In the genomic region with DNA sequence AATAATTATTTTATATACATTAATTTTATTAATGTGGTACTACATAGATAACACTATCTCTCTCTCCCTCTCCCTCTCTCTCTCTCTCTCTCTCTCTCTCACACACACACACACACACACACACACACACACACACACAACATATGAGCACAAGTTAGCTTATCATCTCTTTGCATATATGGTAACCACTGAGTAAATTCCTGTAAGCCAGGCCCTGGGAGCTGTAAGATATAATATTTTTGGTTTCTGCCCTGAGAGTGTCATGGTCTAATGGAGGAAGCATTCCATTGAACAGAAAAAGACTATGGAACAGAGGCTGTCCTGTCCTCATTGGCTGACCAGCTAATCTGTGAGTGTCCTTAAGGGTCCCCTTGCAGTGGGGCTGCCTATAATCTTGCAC, we compare ENCODE assay signal across 19 mouse cellular contexts.
"Had no signal": no experiment of that assay in that cellular context is flagged by ENCODE, and none has a peak within 500 bp of the region (broad histone marks: within the 10 kb centered on the region; RNA-seq: fewer than 3 reads in every experiment).

No protein-coding gene starts in this region.

- H3K4me3 ChIP-seq: layer of hippocampus, adult 2 months; left cerebral cortex, adult 2 months; limb, embryonic 12.5 days; lung, embryonic 15.5 days; midbrain, embryonic 10.5 days; midbrain, embryonic 13.5 days; myocyte; neural tube, embryonic 13.5 days had no signal

- H3K36me3 ChIP-seq: limb, embryonic 12.5 days; lung, embryonic 15.5 days; midbrain, embryonic 10.5 days; midbrain, embryonic 13.5 days; neural tube, embryonic 13.5 days had no signal

- H3K27me3 ChIP-seq: limb, embryonic 12.5 days; lung, embryonic 15.5 days; midbrain, embryonic 13.5 days; neural tube, embryonic 13.5 days had no signal

- ATAC-seq: midbrain, embryonic 13.5 days; midbrain, embryonic 16.5 days had no signal

- H3K9me3 ChIP-seq: limb, embryonic 12.5 days; lung, embryonic 15.5 days; midbrain, embryonic 10.5 days; midbrain, embryonic 13.5 days; neural tube, embryonic 13.5 days had no signal

- H3K9ac ChIP-seq: limb, embryonic 12.5 days; lung, embryonic 15.5 days; midbrain, embryonic 13.5 days; neural tube, embryonic 13.5 days had no signal

- H3K4me1 ChIP-seq: limb, embryonic 12.5 days; lung, embryonic 15.5 days; midbrain, embryonic 10.5 days; midbrain, embryonic 13.5 days; neural tube, embryonic 13.5 days had no signal

- H3K4me2 ChIP-seq: limb, embryonic 12.5 days; lung, embryonic 15.5 days; midbrain, embryonic 13.5 days; neural tube, embryonic 13.5 days had no signal

- DNase-seq: kidney, adult 11 months; kidney, adult 8-10 months; kidney, postnatal 14 days; layer of hippocampus, adult 9-11 months; lung, adult 18-20 months; lung, postnatal 14 days; lung, postnatal 4 days; retina, postnatal 1 day; thymus, adult 18-20 months; thymus, postnatal 36 days had no signal

- H3K27ac ChIP-seq: layer of hippocampus, adult 2 months; left cerebral cortex, adult 2 months; limb, embryonic 12.5 days; lung, embryonic 15.5 days; midbrain, embryonic 10.5 days; midbrain, embryonic 13.5 days; neural tube, embryonic 13.5 days had no signal
